Mouse (Mus musculus): Measurements from ENCODE around the gene 1700029H14Rik.

DNA sequence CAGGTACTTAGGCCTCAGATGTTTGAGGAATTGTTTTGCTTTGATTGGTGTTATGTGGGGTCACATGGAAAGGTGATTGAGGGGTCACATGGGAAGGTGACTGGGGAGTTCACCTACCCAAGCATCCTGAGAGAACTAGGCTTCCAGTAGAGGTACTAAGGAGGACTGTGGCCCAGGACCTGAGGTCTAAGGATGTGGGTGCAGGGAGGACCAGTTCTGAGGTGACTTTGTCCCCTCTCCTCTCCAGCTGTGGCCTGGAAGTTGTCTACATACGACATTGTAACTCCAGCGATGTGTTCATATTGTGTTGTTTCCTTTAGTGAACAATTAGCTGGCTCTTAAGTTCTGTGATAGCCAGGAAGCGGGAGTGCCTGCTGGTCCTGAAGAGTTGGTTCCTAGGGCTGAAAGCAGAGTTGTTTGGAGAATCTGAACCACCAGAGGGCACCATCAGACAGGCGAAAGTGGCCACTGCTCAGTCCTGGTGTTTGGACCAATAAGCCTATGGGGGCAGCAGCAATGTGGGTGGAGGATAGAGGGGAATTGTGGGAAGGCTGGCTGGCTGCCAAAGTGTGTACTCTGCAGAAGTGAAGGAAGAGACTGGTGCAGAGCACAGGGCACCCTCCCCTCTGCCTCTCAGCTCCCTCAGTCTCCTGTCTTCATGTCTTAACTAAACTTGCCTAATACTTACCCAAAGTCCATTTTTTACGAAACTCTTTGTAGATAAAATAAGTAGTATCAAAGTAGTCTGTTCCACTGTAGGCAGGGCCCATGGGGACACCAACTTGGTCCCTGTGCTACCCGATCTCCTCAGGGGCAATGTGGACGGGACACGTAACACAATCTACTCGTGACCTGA, 11.3 kb downstream of the 1700029H14Rik start:
- TF ChIP-seq POLR2A (IDR thresholded peaks at IDR 0.05; ENCODE audit: control insufficient read depth, extremely low read depth, insufficient read depth, low read length, poor library complexity) (no peak), CTCF (IDR thresholded peaks at IDR 0.05; ENCODE audit: borderline replicate concordance, control insufficient read depth, extremely low read depth, insufficient read depth, low read length, poor library complexity) (peak; percentile 53; the same call in 1 of the 2 replicates)
